Mouse (Mus musculus) spleen, adult 2 months (tissue): Measurements from ENCODE around the gene Ambra1.

ENCODE experiments used
- CTCF ChIP-seq: fragments of 200-500 bp; IDR thresholded peaks from 2 replicates; pipeline ENCODE4 v1.5.1; 2011; ENCODE audit warnings: mild to moderate bottlenecking, inconsistent platforms; ENCODE audit not compliant: insufficient read depth, insufficient read length, insufficient replicate concordance; ENCODE audit errors: extremely low read depth
- POLR2A ChIP-seq: fragments of 200-500 bp; IDR thresholded peaks from 2 replicates; pipeline ENCODE4 v1.6.1; 2011; ENCODE audit warnings: low read depth, low read length, inconsistent platforms

GRCm38 (mm10) chr2:91948792-91949241 is 218.9 kb downstream of the Ambra1 start:
- TF ChIP-seq CTCF, result no peak
- no peak for TF ChIP-seq POLR2A
